Mouse (Mus musculus) frontal cortex, postnatal 36 days (tissue): ENCODE results near the gene Herc3.
A peak's percentile ranks its signal among the peaks of the same experiment; 100 is the strongest.

Experiments used
- DNase-seq, 2 experiments: peaks; one replicate each; pipeline ENCODE4 v3.0.0; 2022; ENCODE audit warnings: low spot score in 2 of 2

Gene Herc3

GRCm38 (mm10) chr6:58920735-58921134 lies 89.5 kb downstream of the Herc3 start:
- no peak for DNase-seq

GRCm38 (mm10) chr6:58921623-58922022 lies 90.4 kb downstream of the Herc3 start:
- DNase-seq: no peak

- DNase-seq: no peak
Observed at GRCm38 (mm10) chr6:58922511-58922910, 91.2 kb downstream of the Herc3 start.

GRCm38 (mm10) chr6:58927881-58928280 lies 96.6 kb downstream of the Herc3 start:
- DNase-seq: no peak

GRCm38 (mm10) chr6:58929911-58930431 lies 98.7 kb downstream of the Herc3 start:
- no peak for DNase-seq

GRCm38 (mm10) chr6:58931149-58931548 lies 99.9 kb downstream of the Herc3 start:
- no peak for DNase-seq

GRCm38 (mm10) chr6:58932515-58933188 lies 101.4 kb downstream of the Herc3 start:
- peak in 1 of 2 experiments; percentile 43 for DNase-seq

- peak; percentile 71 to 86 for DNase-seq
Observed at GRCm38 (mm10) chr6:58933189-58933913, 102.1 kb downstream of the Herc3 start.

GRCm38 (mm10) chr6:58934144-58934543 lies 102.9 kb downstream of the Herc3 start:
- no peak for DNase-seq

GRCm38 (mm10) chr6:58937726-58938125 lies 106.5 kb downstream of the Herc3 start:
- DNase-seq: no peak

GRCm38 (mm10) chr6:58942276-58942675 lies 111.0 kb downstream of the Herc3 start:
- peak in 1 of 2 experiments; percentile 69 for DNase-seq

GRCm38 (mm10) chr6:58943958-58944357 lies 112.7 kb downstream of the Herc3 start:
- DNase-seq: no peak

- DNase-seq: no peak
Observed at GRCm38 (mm10) chr6:58946246-58946645, 115.0 kb downstream of the Herc3 start.

- DNase-seq: no peak
Observed at GRCm38 (mm10) chr6:58946840-58947239, 115.6 kb downstream of the Herc3 start.

GRCm38 (mm10) chr6:58950410-58950809 lies 119.1 kb downstream of the Herc3 start:
- no peak for DNase-seq

GRCm38 (mm10) chr6:58951128-58951992 lies 120.1 kb downstream of the Herc3 start:
- no peak for DNase-seq

- no peak for DNase-seq
Observed at GRCm38 (mm10) chr6:58960523-58960922, 129.3 kb downstream of the Herc3 start.

- DNase-seq: no peak
Observed at GRCm38 (mm10) chr6:58962691-58963090, 131.4 kb downstream of the Herc3 start.

GRCm38 (mm10) chr6:58964091-58964490 lies 132.8 kb downstream of the Herc3 start:
- DNase-seq: no peak

GRCm38 (mm10) chr6:58964565-58964964 lies 133.3 kb downstream of the Herc3 start:
- DNase-seq: no peak

GRCm38 (mm10) chr6:58965071-58965831 lies 134.0 kb downstream of the Herc3 start:
- DNase-seq: no peak
